Mouse (Mus musculus): ENCODE results near the gene Rasal1.

DNA sequence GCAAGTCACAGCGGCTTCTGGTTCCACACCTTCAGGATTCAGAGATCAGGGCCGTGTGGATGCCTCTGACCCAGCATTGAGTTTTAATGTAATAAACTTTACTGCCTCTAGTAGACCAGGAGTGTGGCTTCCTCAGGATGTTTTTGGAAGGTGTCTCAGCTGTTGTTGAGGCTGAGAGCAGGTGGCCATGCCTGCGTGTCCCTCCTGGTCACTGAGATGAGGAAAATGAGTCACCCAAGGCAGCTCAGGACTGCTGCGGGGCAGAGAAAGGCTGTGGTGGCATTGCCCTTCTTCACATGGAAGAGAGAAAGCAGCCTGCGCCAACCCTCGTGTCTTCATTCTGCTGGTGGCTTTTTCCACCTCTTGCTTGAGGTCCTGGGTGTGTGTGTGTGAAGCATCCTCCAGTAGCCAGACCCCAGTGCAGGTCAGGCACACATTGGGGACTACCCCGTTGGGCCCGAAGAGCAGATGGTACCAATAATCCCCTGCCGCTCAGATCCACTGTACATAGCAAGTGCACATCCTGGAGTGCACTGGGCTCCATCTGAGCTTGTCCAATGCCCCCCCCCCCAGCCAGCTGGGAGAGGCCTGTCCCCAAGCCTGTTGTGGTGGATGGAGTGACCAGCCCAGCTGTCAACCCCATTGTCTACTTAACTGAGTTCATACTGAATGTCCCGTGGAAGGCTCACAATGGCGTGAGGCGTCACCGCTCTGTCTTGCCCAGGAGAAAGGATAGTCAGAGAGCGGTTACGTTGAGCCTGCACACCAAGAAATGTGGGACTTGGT, 20.9 kb upstream of the Rasal1 start:
- TF ChIP-seq GATA1 (IDR thresholded peaks at IDR 0.05; ENCODE audit: low read length) = no peak
- TF ChIP-seq TAL1 (IDR thresholded peaks at IDR 0.05; ENCODE audit: low read length) = no peak

Data from erythroblast, embryonic 14.5 days (primary cell).